Mouse (Mus musculus) kidney, adult 2 months (tissue): ENCODE results near the gene Aimp2.

ENCODE experiments used
- CTCF ChIP-seq: fragments of 200-500 bp; conservative IDR thresholded peaks from 2 replicates; pipeline ENCODE4 v1.5.1; 2011; ENCODE audit warnings: low read depth, mild to moderate bottlenecking, control low read depth, low read length, moderate library complexity, mixed read lengths; ENCODE audit not compliant: insufficient read depth, insufficient read length
- POLR2A ChIP-seq: fragments of 200-500 bp; IDR thresholded peaks from one replicate; pipeline ENCODE4 v1.6.1; 2011; ENCODE audit warnings: low read depth, low read length, control low read depth

GRCm38 (mm10) chr5:143903813-143904212 is 5.8 kb downstream of the Aimp2 start:
- no peak for TF ChIP-seq POLR2A
- no peak for TF ChIP-seq CTCF
